Comparison of ENCODE assay signal across 10 mouse cellular contexts in the genomic region with DNA sequence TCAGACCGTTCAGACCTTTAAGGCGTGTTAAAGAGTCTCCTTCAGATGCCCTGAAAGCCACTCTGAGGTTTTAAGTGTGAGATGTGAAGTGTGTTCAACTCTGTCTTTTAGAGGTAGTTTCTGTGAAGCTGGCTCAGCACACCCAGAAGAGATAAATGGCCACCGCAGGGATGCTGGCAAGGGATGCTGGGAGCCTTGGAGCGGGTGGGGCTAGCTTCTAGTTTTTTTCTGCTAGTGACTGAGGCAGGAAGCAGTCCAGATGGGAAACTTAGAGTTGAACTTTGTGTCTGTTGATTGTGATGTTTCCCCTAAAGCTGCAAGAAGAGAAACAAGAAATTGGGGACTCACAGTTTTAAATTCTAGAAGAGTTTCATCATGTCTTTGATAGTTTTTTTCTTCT.
DNase-seq lines count a peak whose midpoint lies in the region; ATAC-seq and TF ChIP-seq lines count a peak whose summit lies in the region.
"Had no signal": no experiment of that assay in that cellular context is flagged by ENCODE, and none has a peak within 500 bp of the region (broad histone marks: within the 10 kb centered on the region; RNA-seq: fewer than 3 reads in every experiment).

No protein-coding gene starts in this region.

- DNase-seq in cerebellum, postnatal 14 days = peak; percentile 9
- no peak for DNase-seq in cerebellum, adult 11 months
- DNase-seq in heart, adult 2 months = peak in 1 of 2 experiments; percentile 35
- DNase-seq in heart, postnatal 25 days (ENCODE audit: low spot score) = no peak
- no peak for DNase-seq in lung, postnatal 4 days
- peak; percentile 10 for DNase-seq in c-Kit-positive CD71-positive TER-119-negative erythroid progenitor cells, embryonic 14.5 days (ENCODE audit: low read depth)
- DNase-seq in adrenal gland, adult 18-20 months (ENCODE audit: low spot score in 2 of 2) = no peak
- DNase-seq: adrenal gland, postnatal 14 days had no signal

- ATAC-seq in lung, embryonic 15.5 days (ENCODE audit: borderline replicate concordance, extremely low read depth, low FRiP score, low TSS enrichment) = no peak

- H3K9me3 ChIP-seq in lung, embryonic 15.5 days = no peaks in the 10 kb centered on the region

- H3K79me2 ChIP-seq in heart, adult 2 months (replicated peaks; ENCODE audit: control insufficient read depth, insufficient read depth, low read length) = no peaks in the 10 kb centered on the region

- H3K36me3 ChIP-seq in heart, adult 2 months (ENCODE audit: control insufficient read depth, insufficient read depth, low read length) = no peaks in the 10 kb centered on the region
- H3K36me3 ChIP-seq in lung, embryonic 15.5 days = no peaks in the 10 kb centered on the region

- TF ChIP-seq EP300 in heart, adult 2 months (IDR thresholded peaks at IDR 0.05; ENCODE audit: insufficient read depth, low read depth, low read length) = no peak

- TF ChIP-seq POLR2A in heart, adult 2 months (IDR thresholded peaks at IDR 0.05; ENCODE audit: insufficient read depth, low read depth, low read length) = no peak

- TF ChIP-seq CTCF in heart, adult 2 months (IDR thresholded peaks at IDR 0.05) = no peak

- H3K27me3 ChIP-seq in heart, adult 2 months (ENCODE audit: control insufficient read depth, insufficient read depth, low read length) = no peaks in the 10 kb centered on the region
- H3K27me3 ChIP-seq in lung, embryonic 15.5 days = no peaks in the 10 kb centered on the region

- no peak overlapping the region for H3K9ac ChIP-seq in heart, adult 2 months (ENCODE audit: low read depth, low read length)
- no peak overlapping the region for H3K9ac ChIP-seq in lung, embryonic 15.5 days

- peak overlapping the region; percentile 21; the same call in 1 of the 2 replicates for H3K27ac ChIP-seq in heart, adult 2 months
- peak overlapping the region; percentile 5; the same call in 1 of the 2 replicates for H3K27ac ChIP-seq in lung, embryonic 15.5 days
- H3K27ac ChIP-seq: layer of hippocampus, adult 2 months had no signal

- H3K4me3 ChIP-seq in heart, adult 2 months = no peak overlapping the region
- H3K4me3 ChIP-seq in lung, embryonic 15.5 days = no peak overlapping the region

- no peak overlapping the region for H3K4me2 ChIP-seq in lung, embryonic 15.5 days

- WGBS in heart, adult 2 months = 51% methylated on average over 4 of the region's 4 CpGs
- 39% methylated on average over 4 of the region's 4 CpGs for WGBS in lung, embryonic 15.5 days

- intact Hi-C loops in heart, adult 2 months (cut with DNase I) = loop anchor here (5.0 to 10.0 kb wide), 2 partner anchors 47 to 65 kb away; no protein-coding TSS in a partner anchor
- intact Hi-C loops in heart, postnatal 25 days (cut with DNase I) = no loop called here

- no peaks in the 10 kb centered on the region for H3K4me1 ChIP-seq in heart, adult 2 months (ENCODE audit: control insufficient read depth, insufficient read depth, low read length)
- H3K4me1 ChIP-seq in lung, embryonic 15.5 days = peaks cover 23% of the 10 kb centered on the region

Comparison
In these comparisons a context has a peak if more than half of its experiments do, and no peak if none do; other contexts are left out.
1. DNase-seq: peak in cerebellum, postnatal 14 days (2 of 2) and c-Kit-positive CD71-positive TER-119-negative erythroid progenitor cells, embryonic 14.5 days (single experiment); none in cerebellum, adult 11 months (single experiment), heart, postnatal 25 days (single experiment), lung, postnatal 4 days (0 of 2) and adrenal gland, adult 18-20 months (0 of 2).